Mouse (Mus musculus) CH12.LX (cell line): ENCODE measurements around the gene Tpx2. TPM values are rescaled to one million over a fixed set of nuclear protein-coding genes. Genes with fewer than 3 reads are reported as not detected.

Experiments used
- DNase-seq: peaks from one replicate; pipeline ENCODE4 v3.0.0-alpha.2; 2013; ENCODE audit errors: extremely low read depth
- H3K27ac ChIP-seq: 2 replicates; pipeline ENCODE4 v1.5.1; 2012; ENCODE audit warnings: low read depth, mild to moderate bottlenecking, control low read depth, moderate library complexity; ENCODE audit not compliant: insufficient read depth
- H3K27me3 ChIP-seq: replicated peaks from 2 replicates; pipeline ENCODE3; 2012; ENCODE audit warnings: inconsistent platforms
- H3K36me3 ChIP-seq, 2 experiments: replicated peaks in 1 of 2; 2 replicates each; pipeline versions ENCODE3 to v1.6.1; 2012; ENCODE audit warnings: inconsistent platforms in 1 of 2, low read length in 1 of 2, mild to moderate bottlenecking in 1 of 2, mixed read lengths in 1 of 2, moderate library complexity in 1 of 2; ENCODE audit not compliant: control insufficient read depth in 1 of 2, insufficient read depth in 1 of 2
- H3K4me1 ChIP-seq, 2 experiments: 2 replicates each; pipeline ENCODE4 v1.6.1; 2012; ENCODE audit warnings: inconsistent platforms in 1 of 2, moderate library complexity in 1 of 2; ENCODE audit not compliant: insufficient read depth in 2 of 2, control insufficient read depth in 1 of 2
- H3K4me2 ChIP-seq: 2 replicates; pipeline ENCODE4 v1.6.1; 2012; ENCODE audit warnings: low read depth, mild to moderate bottlenecking, control low read depth; ENCODE audit not compliant: poor library complexity, insufficient read depth, severe bottlenecking
- H3K4me3 ChIP-seq, 3 experiments: fragments of 150-350 bp in 1 of 3; sonication (generic) in 1 of 3; replicated peaks in 1 of 3; 2 replicates each; pipeline versions ENCODE3 to v1.5.1; 2011 to 2012; ENCODE audit warnings: low read depth in 2 of 3, low read length in 2 of 3, mild to moderate bottlenecking in 2 of 3, moderate library complexity in 2 of 3, control low read depth in 1 of 3, improper control_type of control experiment in 1 of 3, inconsistent platforms in 1 of 3, mixed read lengths in 1 of 3; ENCODE audit not compliant: poor library complexity in 1 of 3
- H3K79me2 ChIP-seq: replicated peaks from 2 replicates; pipeline ENCODE4 v1.6.1; 2012; ENCODE audit warnings: mild to moderate bottlenecking, moderate library complexity; ENCODE audit not compliant: control insufficient read depth, poor library complexity, insufficient read depth, severe bottlenecking; ENCODE audit errors: extremely low read depth
- H3K9ac ChIP-seq: 2 replicates; pipeline ENCODE4 v1.6.1; 2012; ENCODE audit warnings: low read depth, mild to moderate bottlenecking, control low read depth, moderate library complexity; ENCODE audit not compliant: insufficient read depth
- H3K9me3 ChIP-seq: replicated peaks from 2 replicates; pipeline ENCODE3; 2012; ENCODE audit warnings: low read length, inconsistent platforms, mixed read lengths
- BHLHE40 ChIP-seq: IDR thresholded peaks from 2 replicates; pipeline ENCODE4 v1.6.1; 2011; ENCODE audit warnings: mild to moderate bottlenecking, low read depth, low read length, improper control_type of control experiment
- CHD1 ChIP-seq: IDR thresholded peaks from 2 replicates; pipeline ENCODE4 v1.6.1; 2012; ENCODE audit warnings: low read depth, low read length, improper control_type of control experiment, inconsistent platforms
- CTCF ChIP-seq, 2 experiments: IDR thresholded peaks in 1 of 2; conservative IDR thresholded peaks in 1 of 2; 2 replicates each; pipeline ENCODE4 v1.5.1; 2011 to 2012; ENCODE audit warnings: low read depth in 2 of 2, low read length in 2 of 2, improper control_type of control experiment in 1 of 2, inconsistent platforms in 1 of 2, mild to moderate bottlenecking in 1 of 2, moderate library complexity in 1 of 2
- ELF1 ChIP-seq: IDR thresholded peaks from 2 replicates; pipeline ENCODE4 v1.6.1; 2014; ENCODE audit warnings: low read depth, mild to moderate bottlenecking, inconsistent platforms, low read length, improper control_type of control experiment
- EP300 ChIP-seq: IDR thresholded peaks from 2 replicates; pipeline ENCODE4 v1.6.1; 2011; ENCODE audit warnings: low read length, improper control_type of control experiment
- ETS1 ChIP-seq: conservative IDR thresholded peaks from 2 replicates; pipeline ENCODE4 v1.6.1; 2012; ENCODE audit warnings: low read depth, mild to moderate bottlenecking, inconsistent platforms, low read length, improper control_type of control experiment, moderate library complexity
- GABPA ChIP-seq: IDR thresholded peaks from 2 replicates; pipeline ENCODE4 v1.6.1; 2012; ENCODE audit warnings: low read depth, low read length, improper control_type of control experiment, inconsistent platforms; ENCODE audit not compliant: insufficient replicate concordance
- HCFC1 ChIP-seq: IDR thresholded peaks from 2 replicates; pipeline ENCODE4 v1.6.1; 2012; ENCODE audit warnings: low read depth, mild to moderate bottlenecking, inconsistent platforms, low read length, improper control_type of control experiment
- IRF4 ChIP-seq: IDR thresholded peaks from 2 replicates; pipeline ENCODE4 v1.6.1; 2014; ENCODE audit warnings: low read depth, mild to moderate bottlenecking, inconsistent platforms, low read length, improper control_type of control experiment
- JUND ChIP-seq: conservative IDR thresholded peaks from 2 replicates; pipeline ENCODE4 v1.6.1; 2011; ENCODE audit warnings: low read depth, low read length, improper control_type of control experiment
- MAX ChIP-seq: IDR thresholded peaks from 2 replicates; pipeline ENCODE4 v1.6.1; 2011; ENCODE audit warnings: low read length, improper control_type of control experiment
- MEF2A ChIP-seq: IDR thresholded peaks from 2 replicates; pipeline ENCODE4 v1.6.1; 2014; ENCODE audit warnings: low read depth, mild to moderate bottlenecking, inconsistent platforms, low read length, improper control_type of control experiment, borderline replicate concordance
- MXI1 ChIP-seq: IDR thresholded peaks from 2 replicates; pipeline ENCODE4 v1.6.1; 2011; ENCODE audit warnings: mild to moderate bottlenecking, low read depth, low read length, improper control_type of control experiment
- MYC ChIP-seq: IDR thresholded peaks from 2 replicates; pipeline ENCODE4 v1.6.1; 2011; ENCODE audit warnings: low read depth, mild to moderate bottlenecking, improper control_type of control experiment, low read length
- NELFE ChIP-seq: IDR thresholded peaks from 2 replicates; pipeline ENCODE4 v1.6.1; 2011; ENCODE audit warnings: low read depth, low read length, improper control_type of control experiment
- PAX5 ChIP-seq: IDR thresholded peaks from 2 replicates; pipeline ENCODE4 v1.6.1; 2012; ENCODE audit warnings: low read length, inconsistent platforms, mixed read lengths
- POLR2A ChIP-seq: IDR thresholded peaks from 2 replicates; pipeline ENCODE4 v1.6.1; 2011; ENCODE audit warnings: low read depth, mild to moderate bottlenecking, improper control_type of control experiment, low read length
- RAD21 ChIP-seq: IDR thresholded peaks from 2 replicates; pipeline ENCODE4 v1.6.1; 2011; ENCODE audit warnings: low read depth, mild to moderate bottlenecking, low read length, improper control_type of control experiment, moderate library complexity
- RCOR1 ChIP-seq: conservative IDR thresholded peaks from 2 replicates; pipeline ENCODE4 v1.6.1; 2012; ENCODE audit warnings: low read depth, mild to moderate bottlenecking, inconsistent platforms, low read length, improper control_type of control experiment
- SIN3A ChIP-seq: IDR thresholded peaks from 2 replicates; pipeline ENCODE4 v1.6.1; 2012; ENCODE audit warnings: low read length, improper control_type of control experiment, inconsistent platforms
- TCF12 ChIP-seq: IDR thresholded peaks from 2 replicates; pipeline ENCODE4 v1.6.1; 2014; ENCODE audit warnings: low read depth, mild to moderate bottlenecking, inconsistent platforms, low read length, improper control_type of control experiment
- UBTF ChIP-seq: IDR thresholded peaks from 2 replicates; pipeline ENCODE4 v1.6.1; 2012; ENCODE audit warnings: low read depth, mild to moderate bottlenecking, inconsistent platforms, low read length, improper control_type of control experiment, moderate library complexity
- USF1 ChIP-seq: IDR thresholded peaks from 2 replicates; pipeline ENCODE4 v1.6.1; 2014; ENCODE audit warnings: low read depth, mild to moderate bottlenecking, inconsistent platforms, low read length, improper control_type of control experiment
- ZC3H11A ChIP-seq: IDR thresholded peaks from 2 replicates; pipeline ENCODE4 v1.6.1; 2012; ENCODE audit warnings: low read depth, mild to moderate bottlenecking, inconsistent platforms, low read length, improper control_type of control experiment
- ZMIZ1 ChIP-seq: IDR thresholded peaks from 2 replicates; pipeline ENCODE4 v1.6.1; 2012; ENCODE audit warnings: low read depth, mild to moderate bottlenecking, inconsistent platforms, low read length, improper control_type of control experiment
- ZNF384 ChIP-seq: IDR thresholded peaks from 2 replicates; pipeline ENCODE4 v1.6.1; 2012; ENCODE audit warnings: low read depth, low read length, improper control_type of control experiment, inconsistent platforms
- dilution Hi-C: fragments of 300-500 bp; cut with MboI; formaldehyde crosslinking; loops from 2 replicates; pipeline ENCODE4 v1.14.3; 2020; ENCODE audit warnings: low sequenced_read_pairs; ENCODE audit not compliant: extremely low pct_unique_long_range_greater_than_20kb, extremely low pct_ligation_motif_present
- in situ Hi-C: fragments of 300-500 bp; cut with MboI; formaldehyde crosslinking; loops from 3 replicates; pipeline ENCODE4 v1.14.3; 2019; ENCODE audit warnings: low sequenced_read_pairs, low pct_ligation_motif_present, low pct_unique_long_range_greater_than_20kb, mixed read lengths
- polyA plus RNA-seq: library from polyadenylated mRNA; unstranded; fragments of >175 nt; gene quantifications from 2 replicates; pipeline ENCODE4 v1.2.1, GENCODE M21; 2012; ENCODE audit warnings: low read depth; ENCODE audit not compliant: insufficient read length
- total RNA-seq, 2 experiments: library from RNA; depleted of rRNA; stranded (reverse); fragments of 300-350 nt in 1 of 2; fragments of >200 nt in 1 of 2; gene quantifications; 2 replicates each; pipeline ENCODE4 v1.2.3; 2012 to 2014

Tpx2 gene
- total and polyA plus RNA-seq, 3 experiments = 66.1 to 127 (median 98.0) TPM

- TF ChIP-seq IRF4 (0 out of 2 replicates have a peak, but pooled peaks have one; percentile 21), POLR2A (no peak), PAX5 (no peak), MYC (0 out of 2 replicates have a peak, but pooled peaks have one; percentile 51), ZC3H11A (peak; percentile 65), GABPA (no peak), NELFE (peak; percentile 62; the same call in 1 of the 2 replicates), UBTF (no peak), EP300 (no peak)
Observed at GRCm38 (mm10) chr2:152914310-152915120, 66.8 kb downstream of the Tpx2 start (continued).

DNA sequence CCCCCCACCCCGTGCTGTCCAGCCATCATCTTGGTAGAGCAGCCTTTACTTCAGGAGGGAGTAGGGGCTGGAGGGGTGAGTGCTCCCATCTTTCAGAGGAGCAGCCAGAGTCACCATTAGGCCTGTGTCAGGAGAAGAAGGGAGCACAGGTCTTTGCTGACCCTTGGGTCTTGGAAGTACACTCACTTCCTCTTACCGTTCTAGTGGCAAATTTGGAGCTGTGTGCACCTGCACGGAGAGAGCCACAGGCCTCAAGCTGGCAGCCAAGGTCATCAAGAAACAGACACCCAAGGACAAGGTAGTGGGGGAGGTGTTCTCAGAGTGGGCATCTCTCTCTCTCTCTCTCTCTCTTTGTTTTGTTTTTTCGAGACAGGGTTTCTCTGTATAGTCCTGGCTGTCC, 67.7 kb downstream of the Tpx2 start:
- H3K79me2 ChIP-seq = no peaks in the 10 kb centered on the region
- dilution Hi-C loops = no loop called here
- no peak overlapping the region for H3K4me2 ChIP-seq
- DNase-seq = no peak
- peaks cover 3% of the 10 kb centered on the region for H3K9me3 ChIP-seq
- H3K4me3 ChIP-seq = peak overlapping the region in 1 of 3 experiments; percentile 20
- H3K9ac ChIP-seq = no peak overlapping the region
- in situ Hi-C loops = loop anchor here (5.0 to 25.0 kb wide), 3 partner anchors 107 to 672 kb away; no protein-coding TSS in a partner anchor
- TF ChIP-seq ZMIZ1 = no peak
- TF ChIP-seq RCOR1 = no peak
- peak; percentile 56 for TF ChIP-seq EP300
- no peak for TF ChIP-seq BHLHE40
- peak; percentile 38; the same call in 1 of the 2 replicates for TF ChIP-seq TCF12
- no peaks in the 10 kb centered on the region for H3K36me3 ChIP-seq
- H3K27ac ChIP-seq = no peak overlapping the region
- peaks cover 27 to 70% of the 10 kb centered on the region in 2 experiments for H3K4me1 ChIP-seq
- peaks cover 37% of the 10 kb centered on the region for H3K27me3 ChIP-seq

DNA sequence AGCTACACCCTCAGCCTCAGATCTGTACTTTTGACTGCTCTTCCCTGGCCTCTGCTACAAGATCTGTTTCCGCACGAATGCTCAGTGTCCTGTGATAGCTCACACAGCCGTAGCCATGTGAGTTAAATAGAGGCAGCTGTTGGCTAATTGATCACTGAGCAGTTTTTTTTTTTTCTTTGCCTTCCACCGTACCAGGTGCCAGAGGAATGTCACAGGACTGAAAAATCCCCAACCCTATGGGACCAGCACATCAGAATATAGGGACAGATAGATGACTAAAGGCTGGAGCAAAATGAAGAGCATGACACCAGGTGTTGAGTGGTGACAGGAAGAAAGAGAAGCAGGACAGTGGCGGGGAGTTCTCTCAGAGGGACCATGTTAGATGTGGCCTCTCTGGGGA, 68.3 kb downstream of the Tpx2 start:
- Histone ChIP-seq H3K9ac (no peak overlapping the region), H3K36me3 (no peaks in the 10 kb centered on the region), H3K27ac (no peak overlapping the region), H3K79me2 (no peaks in the 10 kb centered on the region), H3K4me3 (no peak overlapping the region), H3K4me1 (peaks cover 27 to 75% of the 10 kb centered on the region in 2 experiments), H3K4me2 (no peak overlapping the region; the same call in 1 of the 2 replicates), H3K9me3 (peaks cover 3% of the 10 kb centered on the region), H3K27me3 (peaks cover 33% of the 10 kb centered on the region)
- dilution Hi-C loops (no loop called here), in situ Hi-C loops (loop anchor here (5.0 to 25.0 kb wide), 3 partner anchors 106 to 671 kb away; no protein-coding TSS in a partner anchor)
- peak; percentile 78 for DNase-seq
- TF ChIP-seq MAX (peak; percentile 64; the same call in 1 of the 2 replicates), CHD1 (no peak), ETS1 (peak; percentile 83), MEF2A (peak; percentile 47; the same call in 1 of the 2 replicates), MXI1 (no peak), MYC (peak; percentile 48), GABPA (no peak), ZNF384 (peak; percentile 93), CTCF (conservative IDR thresholded peaks at IDR 0.05 in 1 of 2, IDR thresholded peaks at IDR 0.05 in 1 of 2; ENCODE audit: low read depth in 2 of 2, low read length in 2 of 2) (no peak), SIN3A (peak; percentile 59; the same call in 1 of the 2 replicates), BHLHE40 (peak; percentile 78), HCFC1 (0 out of 2 replicates have a peak, but pooled peaks have one; percentile 11), ELF1 (0 out of 2 replicates have a peak, but pooled peaks have one; percentile 29), TCF12 (peak; percentile 74; the same call in 1 of the 2 replicates), RCOR1 (peak; percentile 19; the same call in 1 of the 2 replicates), USF1 (no peak), UBTF (peak; percentile 23; the same call in 1 of the 2 replicates), EP300 (peak; percentile 87), RAD21 (no peak), JUND (0 out of 2 replicates have a peak, but pooled peaks have one; percentile 5), PAX5 (no peak)
